Mouse (Mus musculus) cerebellum, adult 11 months (tissue): ENCODE results near the gene Mpc1.

Experiments
- DNase-seq: peaks from one replicate; pipeline ENCODE4 v3.0.0; 2022

The Mpc1 gene

DNA sequence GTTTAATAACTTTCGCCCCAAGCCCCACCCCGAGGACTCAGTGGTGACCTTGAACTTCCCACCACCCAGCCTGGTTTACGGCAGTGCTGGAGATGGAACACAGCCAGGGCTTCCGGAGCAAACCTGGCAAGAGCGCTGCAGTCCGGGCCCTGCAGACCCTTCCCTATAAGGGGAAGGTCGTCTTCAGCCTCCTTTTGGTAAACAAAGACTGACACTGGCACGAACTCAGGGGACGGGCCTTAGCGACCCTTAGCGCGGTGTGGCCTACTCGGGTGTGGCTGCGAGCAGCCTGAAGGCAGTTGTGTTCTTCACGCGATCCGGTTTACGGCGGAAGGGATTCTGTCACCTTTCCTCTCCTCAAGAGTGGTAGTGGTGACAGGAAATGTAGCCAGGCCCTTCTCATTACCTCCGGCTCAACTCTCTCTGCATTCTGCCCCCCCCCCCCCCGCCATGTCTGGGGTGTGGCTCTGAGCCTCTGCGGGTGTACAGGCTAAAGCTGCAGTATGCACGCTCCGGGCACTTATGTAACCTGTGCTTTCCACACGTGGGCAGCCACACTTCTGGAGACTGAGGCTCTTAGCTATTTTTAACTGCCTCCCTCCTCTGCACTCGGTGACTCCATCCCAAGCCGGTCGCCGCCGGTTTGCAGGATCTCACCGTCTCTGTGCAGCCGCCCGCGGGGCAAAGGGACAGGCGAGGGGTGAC lies at the start of gene Mpc1:
Gene Mpc1 (plus strand): TSS at position 84 of the 705 bp plus-strand sequence.
- peak; percentile 93 for DNase-seq

- no peak for DNase-seq
These were observed 49.0 kb upstream of the Mpc1 start for GRCm38 (mm10) chr17:8233618-8234214.

GRCm38 (mm10) chr17:8234537-8234936 lies 48.2 kb upstream of the Mpc1 start:
- DNase-seq = no peak

- no peak for DNase-seq
These were observed 47.0 kb upstream of the Mpc1 start, which contains the start of gene Ccr6 for GRCm38 (mm10) chr17:8235743-8236142. Gene Ccr6 (plus strand): TSS chr17:8236043.

GRCm38 (mm10) chr17:8238012-8238710 lies 44.5 kb upstream of the Mpc1 start:
- no peak for DNase-seq

DNA sequence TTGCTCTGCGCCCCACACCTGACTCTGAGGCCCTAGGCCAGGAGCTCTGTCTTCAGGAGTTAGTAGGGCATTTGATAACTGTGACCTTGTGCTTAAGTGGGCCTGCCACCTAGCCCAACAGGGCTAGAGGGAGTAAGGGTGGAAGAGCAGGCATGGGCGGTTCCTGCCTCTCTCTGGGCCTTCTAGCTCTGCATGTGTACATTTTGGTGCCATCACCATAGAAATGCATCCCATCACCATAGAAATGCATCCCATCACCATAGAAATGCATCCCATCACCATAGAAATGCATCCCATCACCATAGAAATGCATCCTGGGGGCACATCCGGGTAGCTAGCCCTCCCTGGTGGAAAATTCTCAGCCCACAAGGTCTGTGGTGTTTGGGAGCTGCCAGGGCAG lies 43.1 kb upstream of the Mpc1 start:
- DNase-seq = no peak

DNA sequence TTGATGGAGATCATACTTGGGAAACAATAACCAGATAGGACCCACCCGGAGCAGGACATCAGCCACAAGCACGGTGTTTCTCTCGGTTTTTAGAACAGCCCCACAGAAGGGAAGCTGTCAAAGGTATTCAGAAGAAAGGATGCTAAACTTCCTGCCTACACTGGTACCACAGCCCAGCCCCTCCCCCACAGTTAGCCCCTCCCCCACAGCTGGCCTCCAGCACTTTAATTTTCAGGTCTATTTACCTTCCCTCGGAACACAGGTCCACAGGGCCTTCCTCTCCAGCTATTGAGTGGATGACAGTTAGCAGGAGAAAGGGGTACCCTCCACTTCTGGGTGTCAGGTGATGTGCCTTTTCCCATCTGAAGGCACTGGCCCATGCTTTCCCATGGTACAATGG lies 42.2 kb upstream of the Mpc1 start:
- DNase-seq = no peak

DNA sequence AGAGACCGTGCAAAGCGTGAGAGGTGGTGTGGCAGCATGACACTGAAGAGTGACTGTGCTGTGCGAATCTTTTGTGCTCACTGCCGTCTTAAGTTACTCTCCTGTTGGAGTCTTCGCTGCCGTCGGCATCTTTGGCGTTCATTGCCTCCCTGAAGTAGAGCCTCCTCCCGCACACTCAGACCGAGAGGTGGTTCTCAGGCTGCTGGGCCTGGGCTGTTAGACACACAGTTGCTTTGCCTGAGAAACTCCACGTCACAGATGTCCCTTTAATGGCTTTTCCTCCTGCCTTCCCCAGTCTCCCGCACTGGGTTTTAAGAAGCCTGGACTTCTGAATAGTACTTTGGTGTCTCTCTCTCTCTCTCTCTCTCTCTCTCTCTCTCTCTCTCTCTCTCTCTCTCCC lies 41.1 kb upstream of the Mpc1 start:
- no peak for DNase-seq

DNA sequence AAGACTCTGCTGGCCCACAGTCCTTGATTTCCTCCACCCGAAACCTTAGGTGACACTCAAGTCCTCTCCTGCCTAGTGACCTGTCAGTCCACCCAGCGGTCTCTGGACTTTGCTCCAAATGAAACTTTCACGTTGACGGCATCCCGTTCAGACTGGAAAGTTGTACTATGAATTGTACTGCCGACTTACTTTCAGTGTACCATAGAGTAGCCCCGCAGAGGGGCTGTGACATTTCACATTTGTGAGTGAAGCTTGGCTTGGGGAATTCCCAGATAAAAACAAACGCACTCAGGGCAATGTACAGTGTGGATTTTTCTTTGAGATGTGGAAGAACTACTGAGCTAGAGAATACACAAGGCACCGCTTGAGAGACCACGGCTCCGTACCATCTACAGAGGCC lies 40.5 kb upstream of the Mpc1 start:
- no peak for DNase-seq

- no peak for DNase-seq
These were observed 38.6 kb upstream of the Mpc1 start for GRCm38 (mm10) chr17:8244124-8244523.

GRCm38 (mm10) chr17:8246102-8246754 lies 36.5 kb upstream of the Mpc1 start:
- no peak for DNase-seq

GRCm38 (mm10) chr17:8251704-8252103 lies 31.0 kb upstream of the Mpc1 start:
- DNase-seq = no peak

- no peak for DNase-seq
These were observed 28.4 kb upstream of the Mpc1 start for GRCm38 (mm10) chr17:8254268-8254667.

DNA sequence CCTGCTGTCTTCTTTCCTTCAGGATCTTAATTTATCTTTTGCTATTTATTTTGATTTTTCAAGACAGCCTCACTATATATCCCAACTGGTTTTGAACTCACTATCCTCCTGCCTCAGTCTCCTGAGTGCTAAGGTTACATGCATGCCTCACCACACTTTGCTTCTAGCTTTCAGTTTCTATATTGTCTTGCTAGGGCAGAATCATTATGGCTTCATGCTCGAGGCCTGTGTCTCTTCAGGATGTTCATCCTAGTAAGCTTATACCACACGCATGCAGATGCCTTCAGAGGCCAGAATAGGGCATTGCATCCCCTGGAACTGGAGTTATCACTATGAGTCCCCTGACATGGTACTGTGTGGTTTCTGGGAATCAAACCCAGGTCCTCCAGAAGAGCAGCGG lies 27.8 kb upstream of the Mpc1 start:
- no peak for DNase-seq

- DNase-seq = no peak
These were observed 27.1 kb upstream of the Mpc1 start for GRCm38 (mm10) chr17:8255583-8255982.

DNA sequence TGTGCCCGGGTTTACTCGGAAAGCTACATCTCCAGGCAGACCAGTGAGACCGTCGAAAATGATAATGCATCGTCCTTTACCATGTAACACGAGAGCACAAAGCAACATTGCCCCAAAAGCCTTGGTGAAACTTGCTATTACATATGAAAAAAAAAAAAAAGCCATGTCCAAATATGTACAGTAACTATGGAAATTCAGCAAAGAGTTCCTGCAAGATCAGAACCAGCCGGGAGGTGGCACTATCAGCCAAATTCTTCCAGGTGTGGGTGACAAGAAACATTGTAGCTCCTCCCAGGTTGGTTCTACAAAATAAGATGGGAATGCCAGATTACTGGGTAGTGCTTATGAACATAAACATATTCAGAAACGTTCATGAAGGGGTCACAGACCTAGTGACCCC lies 25.7 kb upstream of the Mpc1 start:
- no peak for DNase-seq

DNA sequence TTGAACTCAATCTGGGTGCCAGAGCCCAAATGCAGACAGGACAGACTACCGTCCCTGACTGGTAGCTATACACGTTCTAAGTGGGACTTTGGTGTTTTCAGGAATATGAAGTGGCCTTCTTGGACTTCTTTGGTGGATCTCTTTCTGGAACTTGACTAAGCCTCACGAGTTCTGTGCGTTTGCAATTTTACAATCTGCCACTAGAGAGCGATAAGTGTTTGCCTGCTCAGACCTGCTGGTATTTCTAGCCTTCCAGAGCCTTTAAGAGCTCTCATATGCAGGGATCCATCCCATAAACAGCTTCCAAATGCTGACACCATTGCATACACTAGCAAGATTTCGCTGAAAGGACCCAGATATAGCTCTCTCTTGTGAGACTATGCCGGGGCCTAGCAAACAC lies 18.1 kb upstream of the Mpc1 start:
- DNase-seq = peak; percentile 39

GRCm38 (mm10) chr17:8272054-8272749 lies 10.5 kb upstream of the Mpc1 start:
- DNase-seq = no peak

DNA sequence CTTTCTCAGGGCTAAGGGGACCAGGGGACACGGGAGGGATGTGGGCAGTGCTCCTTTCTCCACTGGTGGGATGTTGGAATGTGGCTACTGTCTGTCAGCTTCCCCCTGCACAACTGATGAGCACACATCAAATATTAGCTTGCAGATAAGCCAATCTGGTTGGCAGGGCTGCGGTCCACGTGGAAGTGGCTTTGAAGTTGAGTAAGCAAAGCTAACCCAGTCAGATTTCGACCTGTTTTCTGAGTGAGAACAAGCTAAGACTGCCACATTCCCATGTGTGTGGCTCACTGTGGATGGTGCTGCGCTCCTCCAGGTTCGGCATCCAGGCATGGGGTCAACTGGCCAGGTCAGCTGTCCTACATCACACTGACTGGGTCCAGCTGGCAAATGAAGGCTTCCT lies 9.8 kb upstream of the Mpc1 start:
- no peak for DNase-seq

GRCm38 (mm10) chr17:8276071-8276470 lies 6.6 kb upstream of the Mpc1 start:
- no peak for DNase-seq

DNA sequence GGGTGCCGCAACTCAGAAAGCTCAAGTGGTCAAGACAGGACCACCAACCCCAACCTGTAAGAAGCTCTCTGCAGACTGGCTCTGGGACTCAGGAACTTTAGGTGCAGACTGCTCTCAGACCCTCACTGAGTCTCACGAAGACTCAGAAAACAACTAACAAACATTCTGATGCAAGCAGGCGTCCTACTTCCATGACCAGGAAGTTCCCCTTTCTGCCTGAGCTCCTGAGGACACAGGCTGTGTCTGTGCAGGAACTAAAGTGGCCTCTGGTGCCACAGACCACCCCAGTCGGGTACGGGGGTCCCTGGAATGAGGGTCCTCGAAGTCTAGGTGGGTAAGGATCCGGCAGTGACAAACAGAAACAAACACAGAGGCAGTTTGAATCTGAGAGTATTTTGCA lies 6.0 kb upstream of the Mpc1 start:
- DNase-seq = no peak

DNA sequence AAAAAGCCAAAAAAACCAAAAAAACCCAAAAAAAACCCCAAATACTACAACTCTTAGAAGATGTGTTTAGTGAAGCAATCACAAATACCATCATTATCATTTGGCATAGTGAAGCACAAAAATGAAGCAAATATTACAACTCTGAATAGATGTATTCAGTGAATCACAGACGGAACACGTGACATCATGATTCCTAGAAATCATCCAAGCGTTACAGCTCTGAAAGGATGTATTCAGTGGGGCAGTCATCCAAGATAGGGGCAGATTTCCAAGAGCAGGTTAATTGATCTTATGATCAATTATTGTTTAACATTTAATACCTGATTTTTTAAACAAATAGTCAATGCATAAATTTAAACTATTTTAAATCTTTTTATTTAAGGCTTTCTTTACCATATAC lies 5.4 kb upstream of the Mpc1 start:
- no peak for DNase-seq

GRCm38 (mm10) chr17:8278356-8278755 lies 4.3 kb upstream of the Mpc1 start:
- no peak for DNase-seq
